Mouse (Mus musculus): ENCODE results near the gene Syt1. TPM values are rescaled to one million over a fixed set of nuclear protein-coding genes. Genes with fewer than 3 reads are reported as not detected.

Syt1 gene
- total and polyA plus RNA-seq, 3 experiments = 0.01 to 0.11 TPM; not detected in 1

GRCm38 (mm10) chr10:108635616-108636015 is 375.2 kb downstream of the Syt1 start:
- DNase-seq (ENCODE audit: low spot score) = no peak
- no peak for ATAC-seq (ENCODE audit: extremely low read depth, insufficient number of reproducible peaks, low FRiP score, poor library complexity, severe bottlenecking)

GRCm38 (mm10) chr10:108630841-108631240 is 379.9 kb downstream of the Syt1 start:
- Histone ChIP-seq H3K4me1 (ENCODE audit: insufficient read depth, low read depth, low read length) (no peaks in the 10 kb centered on the region), H3K27me3 (ENCODE audit: insufficient read depth, low read length) (no peaks in the 10 kb centered on the region), H3K9me3 (replicated peaks) (no peaks in the 10 kb centered on the region), H3K36me3 (replicated peaks) (no peaks in the 10 kb centered on the region), H3K4me3 (ENCODE audit: low read depth, low read length) (no peak overlapping the region)
- DNase-seq (ENCODE audit: low spot score) (no peak), ATAC-seq (ENCODE audit: extremely low read depth, insufficient number of reproducible peaks, low FRiP score, poor library complexity, severe bottlenecking) (no peak)
- TF ChIP-seq CTCF (IDR thresholded peaks at IDR 0.05; ENCODE audit: low read depth, low read length) = no peak
- TF ChIP-seq GATA1 (IDR thresholded peaks at IDR 0.05; ENCODE audit: borderline replicate concordance, low read length) = no peak
- TF ChIP-seq GATA2 (IDR thresholded peaks at IDR 0.05; ENCODE audit: borderline replicate concordance, low read depth, low read length) = no peak

More at GRCm38 (mm10) chr10:108635616-108636015, 375.2 kb downstream of the Syt1 start:
- no peaks in the 10 kb centered on the region for H3K4me1 ChIP-seq (ENCODE audit: insufficient read depth, low read depth, low read length)
- H3K36me3 ChIP-seq (replicated peaks) = no peaks in the 10 kb centered on the region
- H3K4me3 ChIP-seq (ENCODE audit: low read depth, low read length) = no peak overlapping the region
- no peaks in the 10 kb centered on the region for H3K27me3 ChIP-seq (ENCODE audit: insufficient read depth, low read length)
- H3K9me3 ChIP-seq (replicated peaks) = no peaks in the 10 kb centered on the region
- TF ChIP-seq GATA1 (IDR thresholded peaks at IDR 0.05; ENCODE audit: borderline replicate concordance, low read length) (no peak), TAL1 (conservative IDR thresholded peaks at IDR 0.05; ENCODE audit: low read depth, low read length) (no peak), GATA2 (IDR thresholded peaks at IDR 0.05; ENCODE audit: borderline replicate concordance, low read depth, low read length) (no peak), CTCF (IDR thresholded peaks at IDR 0.05; ENCODE audit: low read depth, low read length) (no peak), POLR2AphosphoS5 (IDR thresholded peaks at IDR 0.05; ENCODE audit: insufficient replicate concordance, low read depth, low read length) (no peak)

- no peaks in the 10 kb centered on the region for H3K36me3 ChIP-seq (replicated peaks)
- no peak for ATAC-seq (ENCODE audit: extremely low read depth, insufficient number of reproducible peaks, low FRiP score, poor library complexity, severe bottlenecking)
- H3K4me1 ChIP-seq (ENCODE audit: insufficient read depth, low read depth, low read length) = no peaks in the 10 kb centered on the region
- DNase-seq (ENCODE audit: low spot score) = no peak
- H3K4me3 ChIP-seq (ENCODE audit: low read depth, low read length) = no peak overlapping the region
- no peaks in the 10 kb centered on the region for H3K27me3 ChIP-seq (ENCODE audit: insufficient read depth, low read length)
- no peaks in the 10 kb centered on the region for H3K9me3 ChIP-seq (replicated peaks)
- no peak for TF ChIP-seq CTCF (IDR thresholded peaks at IDR 0.05; ENCODE audit: low read depth, low read length)
- TF ChIP-seq POLR2AphosphoS5 (IDR thresholded peaks at IDR 0.05; ENCODE audit: insufficient replicate concordance, low read depth, low read length) = no peak
- no peak for TF ChIP-seq GATA2 (IDR thresholded peaks at IDR 0.05; ENCODE audit: borderline replicate concordance, low read depth, low read length)
- TF ChIP-seq TAL1 (conservative IDR thresholded peaks at IDR 0.05; ENCODE audit: low read depth, low read length) = no peak
- TF ChIP-seq GATA1 (IDR thresholded peaks at IDR 0.05; ENCODE audit: borderline replicate concordance, low read length) = no peak
Measured at GRCm38 (mm10) chr10:108626404-108626803, 384.4 kb downstream of the Syt1 start.

- TF ChIP-seq GATA2 (IDR thresholded peaks at IDR 0.05; ENCODE audit: borderline replicate concordance, low read depth, low read length) (no peak), CTCF (IDR thresholded peaks at IDR 0.05; ENCODE audit: low read depth, low read length) (no peak), TAL1 (conservative IDR thresholded peaks at IDR 0.05; ENCODE audit: low read depth, low read length) (no peak), POLR2AphosphoS5 (IDR thresholded peaks at IDR 0.05; ENCODE audit: insufficient replicate concordance, low read depth, low read length) (no peak), GATA1 (IDR thresholded peaks at IDR 0.05; ENCODE audit: borderline replicate concordance, low read length) (no peak)
- no peak for ATAC-seq (ENCODE audit: extremely low read depth, insufficient number of reproducible peaks, low FRiP score, poor library complexity, severe bottlenecking)
- DNase-seq (ENCODE audit: low spot score) = no peak
- no peak overlapping the region for H3K4me3 ChIP-seq (ENCODE audit: low read depth, low read length)
- H3K4me1 ChIP-seq (ENCODE audit: insufficient read depth, low read depth, low read length) = no peaks in the 10 kb centered on the region
- H3K36me3 ChIP-seq (replicated peaks) = no peaks in the 10 kb centered on the region
- H3K27me3 ChIP-seq (ENCODE audit: insufficient read depth, low read length) = no peaks in the 10 kb centered on the region
- H3K9me3 ChIP-seq (replicated peaks) = no peaks in the 10 kb centered on the region
Measured at GRCm38 (mm10) chr10:108623002-108623401, 387.8 kb downstream of the Syt1 start.

- no peaks in the 10 kb centered on the region for H3K9me3 ChIP-seq (replicated peaks)
- no peak overlapping the region for H3K4me3 ChIP-seq (ENCODE audit: low read depth, low read length)
- ATAC-seq (ENCODE audit: extremely low read depth, insufficient number of reproducible peaks, low FRiP score, poor library complexity, severe bottlenecking) (no peak), DNase-seq (ENCODE audit: low spot score) (no peak)
- H3K27me3 ChIP-seq (ENCODE audit: insufficient read depth, low read length) = 0 out of 2 replicates have a peak, but pooled peaks cover 4% of the 10 kb centered on the region
- no peaks in the 10 kb centered on the region for H3K4me1 ChIP-seq (ENCODE audit: insufficient read depth, low read depth, low read length)
- no peaks in the 10 kb centered on the region for H3K36me3 ChIP-seq (replicated peaks)
- no peak for TF ChIP-seq POLR2AphosphoS5 (IDR thresholded peaks at IDR 0.05; ENCODE audit: insufficient replicate concordance, low read depth, low read length)
- TF ChIP-seq TAL1 (conservative IDR thresholded peaks at IDR 0.05; ENCODE audit: low read depth, low read length) = no peak
- TF ChIP-seq GATA1 (IDR thresholded peaks at IDR 0.05; ENCODE audit: borderline replicate concordance, low read length) = no peak
- no peak for TF ChIP-seq CTCF (IDR thresholded peaks at IDR 0.05; ENCODE audit: low read depth, low read length)
- TF ChIP-seq GATA2 (IDR thresholded peaks at IDR 0.05; ENCODE audit: borderline replicate concordance, low read depth, low read length) = no peak
Measured at GRCm38 (mm10) chr10:108619861-108620260, 390.9 kb downstream of the Syt1 start.

GRCm38 (mm10) chr10:108619217-108619616 is 391.6 kb downstream of the Syt1 start:
- no peaks in the 10 kb centered on the region for H3K36me3 ChIP-seq (replicated peaks)
- TF ChIP-seq POLR2AphosphoS5 (IDR thresholded peaks at IDR 0.05; ENCODE audit: insufficient replicate concordance, low read depth, low read length) = no peak
- TF ChIP-seq CTCF (IDR thresholded peaks at IDR 0.05; ENCODE audit: low read depth, low read length) = no peak
- no peak for TF ChIP-seq GATA1 (IDR thresholded peaks at IDR 0.05; ENCODE audit: borderline replicate concordance, low read length)
- TF ChIP-seq GATA2 (IDR thresholded peaks at IDR 0.05; ENCODE audit: borderline replicate concordance, low read depth, low read length) = no peak
- no peak for TF ChIP-seq TAL1 (conservative IDR thresholded peaks at IDR 0.05; ENCODE audit: low read depth, low read length)
- ATAC-seq (ENCODE audit: extremely low read depth, insufficient number of reproducible peaks, low FRiP score, poor library complexity, severe bottlenecking) = no peak

More at GRCm38 (mm10) chr10:108619217-108619616, 391.6 kb downstream of the Syt1 start:
- Histone ChIP-seq H3K9me3 (replicated peaks) (no peaks in the 10 kb centered on the region), H3K4me3 (ENCODE audit: low read depth, low read length) (no peak overlapping the region), H3K27me3 (ENCODE audit: insufficient read depth, low read length) (0 out of 2 replicates have a peak, but pooled peaks cover 4% of the 10 kb centered on the region), H3K4me1 (ENCODE audit: insufficient read depth, low read depth, low read length) (no peaks in the 10 kb centered on the region)
- no peak for DNase-seq (ENCODE audit: low spot score)

All from G1E (cell line).